Mouse (Mus musculus) ES-Bruce4 (cell line): ENCODE measurements at regions not wholly inside any gene's neighbourhood (a gene's known extent, or its start where the extent isn't known, plus 50 kb on each side); places are given as distances from the start of the nearest gene placed in this dataset.

Experiments
- H3K27ac ChIP-seq: 2 replicates; pipeline ENCODE4 v1.5.1; 2012; ENCODE audit warnings: low read length, inconsistent platforms; ENCODE audit not compliant: insufficient read depth
- H3K27me3 ChIP-seq: 2 replicates; pipeline ENCODE4 v1.6.1; 2012; ENCODE audit warnings: mild to moderate bottlenecking, low read length, inconsistent platforms; ENCODE audit not compliant: control insufficient read depth, poor library complexity, insufficient read depth, severe bottlenecking
- H3K36me3 ChIP-seq: 2 replicates; pipeline ENCODE4 v1.6.1; 2012; ENCODE audit warnings: inconsistent platforms, mild to moderate bottlenecking, low read length, moderate library complexity; ENCODE audit not compliant: control insufficient read depth, poor library complexity, insufficient read depth, severe bottlenecking
- H3K4me1 ChIP-seq: one replicate; pipeline ENCODE4 v1.8.1; 2011; ENCODE audit warnings: low read length; ENCODE audit not compliant: control insufficient read depth, insufficient read depth
- H3K4me3 ChIP-seq: 2 replicates; pipeline ENCODE4 v1.5.1; 2011; ENCODE audit warnings: low read depth, mild to moderate bottlenecking, low read length
- H3K9ac ChIP-seq: 2 replicates; pipeline ENCODE4 v1.6.1; 2012; ENCODE audit warnings: low read depth, mild to moderate bottlenecking, inconsistent platforms; ENCODE audit not compliant: poor library complexity, severe bottlenecking
- H3K9me3 ChIP-seq: replicated peaks from 2 replicates; pipeline ENCODE4 v1.6.1; 2012; ENCODE audit warnings: mild to moderate bottlenecking, low read length, inconsistent platforms; ENCODE audit not compliant: control insufficient read depth, poor library complexity, insufficient read depth, severe bottlenecking
- CTCF ChIP-seq: IDR thresholded peaks from one replicate; pipeline ENCODE4 v1.8.1; 2011; ENCODE audit warnings: low read depth, low read length
- EP300 ChIP-seq: IDR thresholded peaks from 2 replicates; pipeline ENCODE4 v1.6.1; 2011; ENCODE audit warnings: low read depth, low read length; ENCODE audit not compliant: insufficient read depth
- POLR2A ChIP-seq: IDR thresholded peaks from one replicate; pipeline ENCODE4 v1.8.1; 2011; ENCODE audit warnings: low read length; ENCODE audit not compliant: insufficient read depth

DNA sequence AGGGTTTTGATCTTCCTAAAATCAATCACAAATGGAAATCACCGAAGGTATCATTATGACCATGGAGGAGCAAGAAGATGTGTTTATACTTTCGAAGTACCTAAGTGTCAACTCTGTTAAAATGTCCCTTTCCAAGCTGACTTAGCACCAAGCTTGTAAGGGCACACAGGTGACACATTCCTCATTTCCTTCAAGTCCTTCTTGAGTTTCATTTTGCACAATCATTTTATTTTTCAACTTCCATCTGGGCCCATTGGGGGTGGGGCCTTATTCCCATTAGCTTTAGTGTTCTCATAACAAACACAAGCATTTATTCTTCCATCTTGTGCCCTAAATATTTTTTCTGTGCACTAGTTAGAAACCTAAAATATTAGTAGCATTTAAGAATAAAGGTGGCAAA is 103.5 kb upstream of the Prlr start:
- no peaks in the 10 kb centered on the region for H3K36me3 ChIP-seq
- no peaks in the 10 kb centered on the region for H3K9me3 ChIP-seq
- no peak overlapping the region for H3K4me3 ChIP-seq
- H3K27ac ChIP-seq: no peak overlapping the region
- TF ChIP-seq EP300: no peak
- TF ChIP-seq CTCF: no peak
- no peak for TF ChIP-seq POLR2A
- no peaks in the 10 kb centered on the region for H3K4me1 ChIP-seq
- no peak overlapping the region for H3K9ac ChIP-seq
- H3K27me3 ChIP-seq: no peaks in the 10 kb centered on the region

DNA sequence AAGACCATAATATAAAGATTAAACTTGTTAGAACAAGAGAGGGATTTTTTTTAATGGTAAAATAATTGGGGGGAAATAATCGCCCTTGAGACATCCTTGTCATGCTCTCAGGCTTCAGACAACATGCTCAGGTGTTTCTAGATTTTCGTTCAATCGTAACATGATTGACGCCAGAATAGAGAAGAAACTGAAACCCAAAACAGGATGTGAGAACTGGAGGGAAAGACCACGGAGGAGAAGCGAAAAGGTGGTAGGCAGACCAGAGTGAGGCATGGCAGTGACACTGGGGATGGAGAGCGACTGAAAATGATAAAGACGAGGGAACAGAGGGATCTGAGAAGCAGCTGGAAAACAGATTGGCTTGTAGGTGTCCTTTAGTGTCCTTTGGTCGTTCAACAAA is 102.1 kb upstream of the Prlr start:
- Histone ChIP-seq H3K27ac (no peak overlapping the region), H3K27me3 (no peaks in the 10 kb centered on the region), H3K4me1 (no peaks in the 10 kb centered on the region), H3K9me3 (no peaks in the 10 kb centered on the region), H3K4me3 (no peak overlapping the region), H3K36me3 (no peaks in the 10 kb centered on the region), H3K9ac (no peak overlapping the region)
- no peak for TF ChIP-seq POLR2A
- TF ChIP-seq EP300: no peak
- TF ChIP-seq CTCF: no peak

DNA sequence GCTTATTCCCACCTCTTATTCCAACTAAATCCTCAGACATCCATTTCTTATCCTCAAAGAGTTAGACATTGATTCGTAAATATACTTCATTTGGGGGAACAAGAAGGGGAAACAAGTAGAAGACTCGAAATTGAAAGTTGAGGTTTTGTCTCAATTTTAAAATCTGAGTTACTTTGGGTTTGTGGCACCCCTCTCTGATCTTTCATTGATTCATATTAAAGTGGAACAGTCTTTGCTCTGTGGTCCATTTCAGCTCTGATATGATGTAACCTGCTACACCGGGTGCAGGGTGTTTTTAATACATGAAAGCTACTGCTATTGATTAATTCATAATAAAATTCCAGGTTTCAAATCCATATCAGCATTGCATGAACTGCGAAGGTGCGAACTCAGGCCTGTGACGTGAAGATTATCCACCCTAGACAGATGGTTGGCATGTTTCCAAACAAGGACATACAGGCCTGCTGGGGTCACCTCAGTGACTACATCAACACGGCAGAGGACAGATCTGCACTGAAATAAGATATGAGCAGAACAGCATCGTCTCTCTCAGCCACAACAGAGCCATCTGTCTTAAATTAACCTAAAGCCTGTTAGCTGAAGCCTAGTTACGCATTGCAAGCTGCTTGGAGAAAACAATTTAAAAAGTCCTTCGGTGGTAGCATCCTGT is 101.5 kb upstream of the Prlr start:
- no peaks in the 10 kb centered on the region for H3K27me3 ChIP-seq
- H3K4me1 ChIP-seq: no peaks in the 10 kb centered on the region
- H3K36me3 ChIP-seq: no peaks in the 10 kb centered on the region
- no peak overlapping the region for H3K9ac ChIP-seq
- TF ChIP-seq POLR2A (no peak), EP300 (no peak), CTCF (no peak)
- no peak overlapping the region for H3K27ac ChIP-seq
- no peak overlapping the region for H3K4me3 ChIP-seq
- H3K9me3 ChIP-seq: no peaks in the 10 kb centered on the region

DNA sequence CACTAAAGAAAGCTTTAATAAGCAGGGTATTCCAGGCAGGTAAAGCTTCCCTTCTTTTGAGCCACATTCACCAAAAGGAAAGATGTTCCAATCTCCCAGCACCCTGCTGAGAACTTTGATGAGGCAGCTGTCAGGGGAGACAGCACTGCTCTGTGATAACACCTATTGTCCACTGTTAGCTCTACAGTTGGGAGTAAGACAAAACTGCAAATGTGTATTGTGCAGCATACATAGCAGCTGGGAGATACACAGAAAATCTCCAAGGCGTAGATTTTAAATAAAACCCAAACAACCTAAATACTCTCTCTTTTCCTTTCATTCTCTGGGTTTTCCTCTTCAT is 101.0 kb upstream of the Prlr start:
- Histone ChIP-seq H3K4me3 (no peak overlapping the region), H3K9ac (no peak overlapping the region), H3K4me1 (no peaks in the 10 kb centered on the region), H3K36me3 (no peaks in the 10 kb centered on the region), H3K9me3 (no peaks in the 10 kb centered on the region), H3K27ac (no peak overlapping the region), H3K27me3 (no peaks in the 10 kb centered on the region)
- TF ChIP-seq EP300: no peak
- no peak for TF ChIP-seq POLR2A
- no peak for TF ChIP-seq CTCF

DNA sequence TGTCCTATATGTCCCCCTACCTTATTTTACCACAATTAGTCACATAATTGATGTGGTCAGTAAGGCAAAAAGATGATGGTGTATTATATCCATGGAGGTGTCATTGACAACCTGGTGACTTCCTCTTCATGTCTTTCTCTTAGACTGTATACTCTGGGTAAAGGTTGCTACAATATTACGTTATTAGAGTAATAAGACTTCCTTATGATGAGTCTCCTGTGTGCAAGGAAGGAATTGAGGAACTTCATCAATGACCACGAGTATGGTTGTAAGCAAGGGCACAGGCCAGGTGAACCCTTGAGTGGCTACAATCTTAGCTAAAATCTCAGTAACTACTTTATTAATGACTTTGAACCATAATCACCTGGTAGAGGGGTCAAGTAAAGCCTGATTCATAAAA is 98.6 kb upstream of the Prlr start:
- no peaks in the 10 kb centered on the region for H3K9me3 ChIP-seq
- no peaks in the 10 kb centered on the region for H3K36me3 ChIP-seq
- no peak overlapping the region for H3K9ac ChIP-seq
- no peak for TF ChIP-seq POLR2A
- TF ChIP-seq EP300: no peak
- TF ChIP-seq CTCF: no peak
- no peak overlapping the region for H3K4me3 ChIP-seq
- no peak overlapping the region for H3K27ac ChIP-seq
- no peaks in the 10 kb centered on the region for H3K27me3 ChIP-seq
- H3K4me1 ChIP-seq: no peaks in the 10 kb centered on the region

DNA sequence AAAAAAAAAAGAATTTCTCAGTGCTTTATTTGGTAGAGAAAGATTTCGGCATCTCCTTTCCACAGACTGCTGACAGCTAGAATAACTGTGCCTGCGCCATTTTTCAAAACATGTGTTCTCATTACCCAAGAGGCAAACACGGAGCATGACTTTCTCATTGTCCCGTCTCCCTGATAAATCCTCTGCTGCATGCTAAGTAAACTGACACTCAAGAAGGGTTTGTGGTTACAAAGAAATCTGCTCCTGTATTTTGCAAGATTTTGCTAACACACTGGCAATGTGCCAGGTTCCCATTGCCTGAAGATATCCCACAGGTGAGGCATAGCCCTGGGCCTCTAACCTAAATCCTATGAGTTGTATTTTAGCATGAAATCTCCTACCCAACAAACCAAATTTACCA is 97.5 kb upstream of the Prlr start:
- H3K9me3 ChIP-seq: no peaks in the 10 kb centered on the region
- H3K9ac ChIP-seq: no peak overlapping the region
- no peak overlapping the region for H3K27ac ChIP-seq
- H3K36me3 ChIP-seq: no peaks in the 10 kb centered on the region
- H3K4me1 ChIP-seq: no peaks in the 10 kb centered on the region
- no peaks in the 10 kb centered on the region for H3K27me3 ChIP-seq
- no peak for TF ChIP-seq EP300
- no peak for TF ChIP-seq POLR2A
- no peak for TF ChIP-seq CTCF
- H3K4me3 ChIP-seq: no peak overlapping the region
